ENCODE assay signal across 11 mouse cellular contexts in genomic region chr9:37230486-37231195, GRCm38 (mm10). TPM values are rescaled to one million over a fixed set of nuclear protein-coding genes. Genes with fewer than 3 reads are reported as not detected.
DNase-seq lines count a peak whose midpoint lies in the region; ATAC-seq lines count a peak whose summit lies in the region.
"Had no signal": no experiment of that assay in that cellular context is flagged by ENCODE, and none has a peak within 500 bp of the region (broad histone marks: within the 10 kb centered on the region; RNA-seq: fewer than 3 reads in every experiment).

No protein-coding gene starts in this region.

- H3K27ac ChIP-seq in midbrain, embryonic 10.5 days (replicated peaks): 0 out of 2 replicates have a peak overlapping the region, but pooled peaks have one; percentile 71
- no peak overlapping the region for H3K27ac ChIP-seq in midbrain, embryonic 13.5 days
- H3K27ac ChIP-seq: hindbrain, embryonic 13.5 days had no signal

- H3K36me3 ChIP-seq in midbrain, embryonic 10.5 days: peaks cover 34% of the 10 kb centered on the region
- H3K36me3 ChIP-seq in midbrain, embryonic 13.5 days: 0 out of 2 replicates have a peak, but pooled peaks cover 2% of the 10 kb centered on the region
- H3K36me3 ChIP-seq: hindbrain, embryonic 13.5 days had no signal

- WGBS in midbrain, embryonic 10.5 days: 94% methylated on average over 9 of the region's 9 CpGs
- 91% methylated on average over 9 of the region's 9 CpGs for WGBS in midbrain, embryonic 13.5 days

- ATAC-seq in midbrain, embryonic 13.5 days: no peak
- peak; percentile 84 for ATAC-seq in activated CD4-positive, CD25-positive, alpha-beta regulatory T cell, adult 4 months
- peak; percentile 55 for ATAC-seq in megakaryocyte progenitor cell, adult 5-6 weeks (replicated peaks; ENCODE audit: poor library complexity)

- peaks cover 38% of the 10 kb centered on the region for H3K4me1 ChIP-seq in midbrain, embryonic 10.5 days
- H3K4me1 ChIP-seq in midbrain, embryonic 13.5 days (replicated peaks): peaks cover 5% of the 10 kb centered on the region; the same call in 1 of the 2 replicates

- no peak overlapping the region for H3K4me2 ChIP-seq in midbrain, embryonic 13.5 days (replicated peaks)
- H3K4me2 ChIP-seq: hindbrain, embryonic 13.5 days; liver, embryonic 11.5 days had no signal

- no peak for DNase-seq in midbrain, embryonic 10.5 days (ENCODE audit: low spot score)
- DNase-seq in thymus, postnatal 25 days: peak; percentile 75
- DNase-seq in adrenal gland, postnatal 14 days: no peak
- no peak for DNase-seq in right cerebral cortex, adult 18-20 months
- no peak for DNase-seq in frontal cortex, postnatal 14 days (ENCODE audit: low spot score in 2 of 2)

- H3K27me3 ChIP-seq in midbrain, embryonic 10.5 days (ENCODE audit: low read depth, poor library complexity, severe bottlenecking): peaks cover 15% of the 10 kb centered on the region
- H3K27me3 ChIP-seq in midbrain, embryonic 13.5 days: no peaks in the 10 kb centered on the region
- H3K27me3 ChIP-seq: hindbrain, embryonic 13.5 days had no signal

- H3K9ac ChIP-seq in midbrain, embryonic 13.5 days (replicated peaks): no peak overlapping the region
- H3K9ac ChIP-seq: hindbrain, embryonic 13.5 days had no signal

- H3K9me3 ChIP-seq in midbrain, embryonic 10.5 days (replicated peaks): no peaks in the 10 kb centered on the region
- no peaks in the 10 kb centered on the region for H3K9me3 ChIP-seq in midbrain, embryonic 13.5 days
- H3K9me3 ChIP-seq: hindbrain, embryonic 13.5 days had no signal

- no peak overlapping the region for H3K4me3 ChIP-seq in midbrain, embryonic 10.5 days
- no peak overlapping the region for H3K4me3 ChIP-seq in midbrain, embryonic 13.5 days (replicated peaks)
- H3K4me3 ChIP-seq: erythroblast, embryonic 14.5 days; hindbrain, embryonic 13.5 days had no signal

RNA-seq across cellular contexts. Expression of gene Tmem218, which starts 22.6 kb away (rescaled TPM):
- 16.7 and 19.2 TPM in 2 replicates for polyA plus RNA-seq in midbrain, embryonic 10.5 days (2016; fragmentation: Nextera tagmentation; extraction: Ambion mirVana)
- polyA plus RNA-seq in midbrain, embryonic 13.5 days (2015; fragmentation: Nextera tagmentation; extraction: Ambion mirVana): 11.4 and 12.7 TPM in 2 replicates
- polyA plus RNA-seq in activated CD4-positive, CD25-positive, alpha-beta regulatory T cell, adult 4 months (2017; shearing (Covaris generic)): 1 to 10 TPM; 3.1 to 3.2 TPM
- total RNA-seq in megakaryocyte progenitor cell, adult 5-6 weeks (2015): 3.5 and 4.4 TPM in 2 replicates
- 4.2 and 5.3 TPM in 2 replicates for total RNA-seq in megakaryocyte progenitor cell, adult 5-6 weeks (2017)
- 5.7 and 6.3 TPM in 2 replicates for total RNA-seq in adrenal gland, postnatal 14 days (2021)

RNA-seq across cellular contexts. Expression of gene Slc37a2, which starts 24.9 kb away (rescaled TPM):
- polyA plus RNA-seq in midbrain, embryonic 10.5 days (2016; fragmentation: Nextera tagmentation; extraction: Ambion mirVana): 3.0 and 3.9 TPM in 2 replicates
- 0.72 and 0.96 TPM in 2 replicates for polyA plus RNA-seq in midbrain, embryonic 13.5 days (2015; fragmentation: Nextera tagmentation; extraction: Ambion mirVana)
- polyA plus RNA-seq in activated CD4-positive, CD25-positive, alpha-beta regulatory T cell, adult 4 months (2017; shearing (Covaris generic)): 1 to 10 TPM; 1.4 to 1.7 TPM
- total RNA-seq in megakaryocyte progenitor cell, adult 5-6 weeks (2015): 0.15 and 0.37 TPM in 2 replicates
- 0.37 and 0.50 TPM in 2 replicates for total RNA-seq in megakaryocyte progenitor cell, adult 5-6 weeks (2017)
- total RNA-seq in adrenal gland, postnatal 14 days (2021): 15.8 and 16.9 TPM in 2 replicates
- polyA plus RNA-seq: erythroblast, embryonic 14.5 days had no signal
